Mouse (Mus musculus): ENCODE measurements around the gene Ankrd53. TPM values are rescaled to one million over a fixed set of nuclear protein-coding genes. Genes with fewer than 3 reads are reported as not detected.

Ankrd53 gene
- polyA plus RNA-seq (2017; shearing (Covaris generic)): not detected

DNA sequence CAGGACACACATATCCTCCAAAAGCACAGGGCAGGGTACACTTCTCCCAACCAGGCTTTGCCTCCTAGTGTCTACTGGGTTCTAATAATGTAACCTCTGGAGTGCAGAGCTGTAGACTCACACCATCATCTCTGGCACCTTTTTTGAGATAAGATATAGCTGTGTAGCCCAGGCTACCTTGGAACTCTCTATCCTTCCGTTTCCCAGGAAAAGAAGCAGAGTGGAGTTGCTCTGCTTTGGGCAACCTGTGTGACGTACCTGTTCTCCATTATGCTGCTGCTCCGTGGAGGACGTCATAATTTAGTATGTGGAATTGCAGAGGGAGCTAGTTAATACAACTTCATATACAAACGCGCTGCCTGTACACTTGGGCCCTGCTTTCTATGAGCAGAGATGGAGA lies at the start of gene Ankrd53:
Ankrd53 (plus strand) TSS at position 301 of the 400 bp plus-strand sequence.

DNA sequence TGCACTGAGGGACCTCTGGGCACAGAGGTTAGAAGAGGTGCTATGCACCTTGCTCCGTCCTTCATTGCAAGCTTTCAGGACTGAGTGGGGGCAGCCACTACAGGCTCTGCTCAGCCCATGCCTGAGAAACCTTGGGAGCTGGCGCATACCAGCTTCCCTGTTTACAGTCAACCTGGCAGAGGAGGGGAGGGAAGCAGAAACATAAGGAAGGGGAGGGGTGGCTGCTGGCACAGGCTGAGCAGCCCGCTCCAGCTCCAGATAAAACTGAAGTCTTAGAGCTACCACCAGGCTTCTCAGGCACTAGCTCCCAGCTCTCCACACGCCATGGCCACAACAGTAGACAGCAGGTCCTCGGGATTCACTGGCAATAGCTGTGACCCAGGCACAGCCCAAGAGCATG lies 19.7 kb upstream of the Ankrd53 start, which contains the start of gene Atp6v1b1:
Atp6v1b1 (plus strand) TSS at position 230 of the 400 bp plus-strand sequence.

DNA sequence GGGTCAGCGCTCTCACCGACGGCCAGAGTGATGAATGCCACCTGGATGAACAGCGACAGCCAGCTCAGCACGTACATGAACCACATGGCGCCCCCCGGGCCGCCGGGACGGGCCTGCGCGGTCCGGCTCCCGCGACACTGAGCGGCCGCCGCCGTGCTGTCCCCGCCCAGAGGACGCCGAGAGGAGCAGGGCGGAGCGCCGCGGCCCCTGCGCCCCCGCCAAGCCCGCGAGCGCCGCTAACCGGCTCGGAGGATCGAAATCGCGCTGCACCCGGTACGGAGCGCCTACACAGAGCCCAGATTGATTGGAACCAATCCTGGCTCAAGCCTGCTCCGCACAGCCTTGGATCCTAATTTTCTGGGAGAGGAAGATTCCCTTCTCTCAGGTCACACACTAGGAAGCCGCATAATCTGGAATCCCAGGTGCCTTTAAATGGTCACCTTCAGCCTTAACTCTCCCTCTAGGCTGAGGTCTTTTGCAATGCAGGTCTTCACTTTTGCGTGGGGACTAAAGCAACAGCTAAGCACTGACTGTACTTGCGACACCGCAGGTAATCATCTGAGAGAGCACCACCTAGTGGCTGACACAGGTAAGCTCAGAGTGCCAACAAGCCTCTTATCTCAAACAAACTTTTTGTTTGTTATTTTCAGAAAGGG lies 13.3 kb downstream of the Ankrd53 start, which contains the start of gene Tex261:
Tex261 (minus strand) TSS at position 176 of the 656 bp plus-strand sequence.

DNA sequence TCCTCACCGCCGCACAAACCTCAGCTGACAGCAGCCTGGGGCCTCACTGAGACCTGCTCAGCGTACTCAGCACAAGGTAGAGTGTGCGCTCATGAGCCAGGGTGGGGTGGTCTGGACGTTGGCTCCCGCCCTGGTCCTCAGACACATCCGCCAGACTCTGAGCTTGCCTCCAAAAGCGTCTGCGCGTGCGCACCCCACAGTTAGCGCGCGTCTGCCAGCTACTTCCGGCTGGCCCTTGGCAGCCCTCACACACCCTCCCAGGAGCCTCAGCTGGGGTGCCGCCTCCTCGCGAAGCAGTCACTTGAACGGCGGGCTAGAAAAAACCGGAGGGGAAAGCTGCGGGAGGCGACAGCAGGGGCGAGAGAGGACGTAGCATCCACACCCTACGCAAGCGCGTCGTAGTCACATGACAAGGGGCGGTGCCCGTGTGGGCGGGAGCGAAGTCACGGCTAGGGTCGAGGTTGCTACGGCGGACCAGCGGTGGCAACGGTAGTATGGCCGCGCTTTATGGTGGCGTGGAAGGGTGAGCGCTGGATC lies 32.4 kb downstream of the Ankrd53 start, which contains the start of gene Nagk:
Nagk (plus strand) TSS at position 223 of the 537 bp plus-strand sequence.

Other genes with a start within 250 kb of the Ankrd53 start
- 10 to 100 TPM; 16.3 to 18.2 TPM for gene Actg2, start 226.4 kb upstream of the Ankrd53 start, polyA plus RNA-seq (2017; shearing (Covaris generic))
- gene Stambp, start 189.9 kb upstream of the Ankrd53 start, polyA plus RNA-seq (2017; shearing (Covaris generic)): 10 to 100 TPM; 26.0 to 33.6 TPM
- gene Clec4f, start 106.5 kb upstream of the Ankrd53 start, polyA plus RNA-seq (2017; shearing (Covaris generic)): under 1 TPM in 1 of 2 experiments, not detected in 1; 0.14 TPM
- not detected for gene Cd207, start 84.8 kb upstream of the Ankrd53 start, polyA plus RNA-seq (2017; shearing (Covaris generic))
- 1 to 10 TPM in 1 of 2 experiments, under 1 TPM in 1; 0.79 to 5.5 TPM for gene Vax2, start 51.4 kb upstream of the Ankrd53 start, polyA plus RNA-seq (2017; shearing (Covaris generic))
- gene Atp6v1b1, start 19.7 kb upstream of the Ankrd53 start, polyA plus RNA-seq (2017; shearing (Covaris generic)): not detected
- gene Tex261, start 13.2 kb downstream of the Ankrd53 start, polyA plus RNA-seq (2017; shearing (Covaris generic)): 100 to 1,000 TPM in 1 of 2 experiments, 10 to 100 TPM in 1; 91.3 to 113 TPM
- 10 to 100 TPM; 17.5 to 19.9 TPM for gene Nagk, start 32.3 kb downstream of the Ankrd53 start, polyA plus RNA-seq (2017; shearing (Covaris generic))
- gene Paip2b, start 69.1 kb downstream of the Ankrd53 start, polyA plus RNA-seq (2017; shearing (Covaris generic)): 10 to 100 TPM; 24.1 to 28.0 TPM
- gene Zfp638, start 104.5 kb downstream of the Ankrd53 start, polyA plus RNA-seq (2017; shearing (Covaris generic)): 10 to 100 TPM; 89.9 to 91.3 TPM
- under 1 TPM; 0.05 to 0.51 TPM for gene Dysf, start 245.9 kb downstream of the Ankrd53 start, polyA plus RNA-seq (2017; shearing (Covaris generic))

Data from activated CD4-positive, CD25-positive, alpha-beta regulatory T cell (primary cell).